Mouse (Mus musculus) testis, adult 2 months (tissue): Measurements from ENCODE around the gene Nub1. TPM values are rescaled to one million over a fixed set of nuclear protein-coding genes. Genes with fewer than 3 reads are reported as not detected.

Experiments used
- H3K27ac ChIP-seq: fragments of 200-500 bp; 2 replicates; pipeline ENCODE4 v1.5.1; 2012; ENCODE audit warnings: low read depth, low read length; ENCODE audit not compliant: control insufficient read depth, insufficient read depth
- H3K27me3 ChIP-seq: fragments of 200-500 bp; 2 replicates; pipeline ENCODE4 v1.6.1; 2012; ENCODE audit warnings: mild to moderate bottlenecking, low read length, moderate library complexity; ENCODE audit not compliant: control insufficient read depth, insufficient read depth
- H3K36me3 ChIP-seq: fragments of 200-500 bp; 2 replicates; pipeline ENCODE4 v1.6.1; 2012; ENCODE audit warnings: mild to moderate bottlenecking, low read length; ENCODE audit not compliant: control insufficient read depth, insufficient read depth
- H3K4me1 ChIP-seq: fragments of 200-500 bp; 2 replicates; pipeline ENCODE4 v1.6.1; 2012; ENCODE audit warnings: low read length; ENCODE audit not compliant: control insufficient read depth, insufficient read depth
- H3K4me3 ChIP-seq: fragments of 200-500 bp; 2 replicates; pipeline ENCODE4 v1.5.1; 2012; ENCODE audit warnings: low read depth, mild to moderate bottlenecking, low read length, moderate library complexity, mixed read lengths; ENCODE audit not compliant: control insufficient read depth
- CTCF ChIP-seq: fragments of 200-500 bp; IDR thresholded peaks from 2 replicates; pipeline ENCODE4 v1.5.1; 2012; ENCODE audit warnings: low read depth, mild to moderate bottlenecking, inconsistent platforms, low read length, moderate library complexity; ENCODE audit not compliant: control insufficient read depth, insufficient read depth, insufficient replicate concordance
- POLR2A ChIP-seq: fragments of 200-500 bp; IDR thresholded peaks from 2 replicates; pipeline ENCODE4 v1.6.1; 2012; ENCODE audit warnings: low read depth, mild to moderate bottlenecking, inconsistent platforms, low read length, moderate library complexity; ENCODE audit not compliant: control insufficient read depth
- polyA plus RNA-seq: library from polyadenylated mRNA; depleted of rRNA; stranded (reverse); fragments of >200 nt; gene quantifications from 2 replicates; pipeline ENCODE4 v1.2.3, GENCODE M21; 2012; rRNA removed

Gene Nub1
- polyA plus RNA-seq, 1 experiment = 46.5 TPM

DNA sequence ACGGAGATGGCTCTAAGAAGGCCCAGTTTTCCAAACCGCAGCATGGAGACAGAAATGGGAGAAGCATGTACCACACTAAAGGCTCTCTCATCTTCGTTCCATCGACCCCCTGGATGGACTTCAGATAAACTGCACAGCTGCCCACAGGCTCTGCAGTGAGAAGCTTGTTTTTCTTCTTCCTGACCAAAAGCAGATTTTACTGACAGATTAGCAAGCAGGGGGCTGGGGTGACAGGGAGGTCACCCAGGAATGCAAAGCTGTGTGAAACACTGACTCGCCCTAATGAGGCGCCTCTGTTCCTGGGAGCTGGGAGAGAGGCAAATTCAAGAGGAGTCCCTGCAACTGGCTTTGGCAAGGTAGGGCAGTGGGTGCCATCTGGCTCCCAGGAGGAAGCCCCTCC lies 62.2 kb downstream of the Nub1 start:
- no peak for TF ChIP-seq CTCF
- TF ChIP-seq POLR2A = no peak
- Histone ChIP-seq H3K27me3 (no peaks in the 10 kb centered on the region), H3K4me3 (no peak overlapping the region), H3K4me1 (peaks cover 9% of the 10 kb centered on the region), H3K27ac (no peak overlapping the region), H3K36me3 (no peaks in the 10 kb centered on the region)

DNA sequence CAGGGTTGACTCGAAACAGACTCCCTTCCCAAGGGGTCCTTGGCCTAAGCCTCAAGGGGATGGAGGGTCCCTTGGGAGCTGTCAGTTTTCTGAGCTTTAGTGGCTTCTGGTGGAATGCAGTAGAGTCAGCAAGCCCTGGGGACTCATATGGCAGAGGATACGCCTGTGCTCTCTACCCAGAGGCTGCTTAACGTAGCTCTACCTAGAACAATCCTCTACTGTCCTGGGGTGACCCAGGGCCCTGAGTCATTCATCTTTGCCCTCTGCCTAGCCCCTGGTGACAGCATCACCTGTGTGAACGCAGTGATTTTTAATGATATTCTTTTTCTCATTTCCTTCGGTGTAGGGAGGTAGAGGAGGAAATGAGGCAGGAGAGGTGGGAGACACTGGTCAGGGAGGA lies 64.4 kb downstream of the Nub1 start:
- TF ChIP-seq CTCF (no peak), POLR2A (no peak)
- H3K36me3 ChIP-seq = no peaks in the 10 kb centered on the region
- no peak overlapping the region for H3K27ac ChIP-seq
- no peak overlapping the region for H3K4me3 ChIP-seq
- H3K27me3 ChIP-seq = no peaks in the 10 kb centered on the region
- peaks cover 9% of the 10 kb centered on the region for H3K4me1 ChIP-seq

DNA sequence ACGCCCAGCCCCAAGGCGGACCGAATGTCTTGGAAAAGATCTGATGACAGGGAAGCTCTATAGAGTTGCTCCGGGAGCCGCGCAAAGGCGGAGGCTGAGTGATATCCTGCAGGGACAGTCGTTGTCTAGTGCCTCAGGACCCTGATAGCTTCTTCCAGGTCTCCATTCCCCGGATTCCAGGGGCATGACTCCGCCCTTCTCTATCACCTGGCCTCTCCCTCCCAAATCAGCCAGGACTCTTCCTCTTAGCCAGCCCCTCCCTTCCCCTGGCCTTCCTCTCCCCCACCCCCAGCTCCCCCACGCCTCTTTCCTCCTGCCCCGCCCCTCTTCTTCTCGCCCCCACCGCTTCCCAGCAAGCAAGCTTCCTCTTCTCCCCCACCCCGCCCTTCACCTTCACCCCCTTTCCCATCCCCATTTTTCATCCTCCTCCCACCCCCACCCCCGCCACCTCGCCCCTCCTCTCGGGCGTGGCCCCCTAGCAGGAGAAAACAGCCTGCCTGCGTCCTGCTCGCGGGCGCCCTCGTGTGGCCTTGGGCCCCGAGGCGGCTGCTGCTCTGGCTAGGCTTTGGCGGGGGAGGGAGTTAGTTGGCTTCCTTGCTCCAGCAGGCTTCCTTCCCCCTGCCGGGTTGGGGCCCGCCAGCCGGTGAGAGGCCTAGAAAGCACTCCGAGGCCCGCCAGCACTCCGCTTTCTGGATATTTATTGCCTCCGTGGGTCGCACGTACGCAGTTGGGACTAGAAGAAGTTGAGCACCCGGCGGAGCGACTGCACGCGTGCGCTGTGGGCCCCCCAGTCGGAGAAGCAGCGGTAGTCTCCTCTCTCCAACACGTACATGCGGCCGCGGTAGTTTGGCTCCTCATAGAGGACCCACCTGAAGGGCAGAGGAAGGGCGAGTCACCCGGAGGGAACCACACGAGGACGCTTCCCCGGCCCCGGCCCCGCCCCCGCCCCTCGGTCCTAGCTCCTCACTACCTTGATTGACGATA lies 65.3 kb downstream of the Nub1 start:
- Histone ChIP-seq H3K4me3 (peak overlapping the region; percentile 88), H3K27me3 (no peaks in the 10 kb centered on the region), H3K27ac (peak overlapping the region; percentile 75), H3K36me3 (no peaks in the 10 kb centered on the region), H3K4me1 (peaks cover 9% of the 10 kb centered on the region)
- peak; percentile 78 for TF ChIP-seq CTCF
- peak; percentile 15; the same call in 1 of the 2 replicates for TF ChIP-seq POLR2A

DNA sequence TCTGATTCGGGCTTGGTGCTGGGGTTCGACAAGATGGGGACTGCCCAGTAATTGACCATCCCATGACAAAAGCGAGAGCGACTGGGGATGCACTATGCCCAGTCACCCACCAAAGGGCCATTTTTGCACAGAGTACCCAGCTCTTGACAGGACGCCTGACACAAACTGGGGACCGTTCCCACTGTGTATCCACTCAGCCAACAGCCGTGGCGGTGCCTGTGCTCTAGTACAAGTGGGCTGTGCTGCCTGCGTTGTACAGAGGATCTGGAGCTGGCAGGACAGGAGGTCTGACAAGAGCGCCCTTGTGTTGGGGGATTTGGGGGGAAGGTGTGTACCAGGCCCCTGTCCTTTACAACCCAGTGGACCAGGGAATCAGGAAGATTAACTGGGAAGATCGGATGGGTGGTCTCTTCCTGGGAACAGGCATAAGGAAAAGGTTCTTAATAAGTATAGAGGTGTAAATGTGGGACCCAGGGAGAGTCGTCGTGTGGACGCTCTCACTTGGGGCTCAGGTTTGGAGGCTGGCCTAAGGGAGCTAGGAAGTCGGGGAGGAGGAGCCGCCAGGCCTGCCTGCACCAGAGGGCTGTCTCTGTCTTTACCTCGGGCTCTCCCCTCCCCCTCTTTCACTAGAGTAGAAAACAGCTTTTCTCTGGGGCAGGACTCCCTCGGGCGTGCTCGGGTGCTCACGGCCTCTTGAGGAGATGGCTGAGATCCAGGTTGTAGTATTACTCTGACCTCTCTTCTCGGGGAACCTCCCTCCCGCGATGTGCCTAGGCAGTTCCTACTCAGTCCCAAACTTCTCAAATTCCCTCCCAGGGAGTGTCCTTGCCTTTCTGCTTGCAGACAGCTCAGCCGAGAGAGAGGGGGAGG lies 66.2 kb downstream of the Nub1 start:
- no peaks in the 10 kb centered on the region for H3K36me3 ChIP-seq
- no peaks in the 10 kb centered on the region for H3K27me3 ChIP-seq
- TF ChIP-seq POLR2A = no peak
- TF ChIP-seq CTCF = no peak
- peak overlapping the region; percentile 15 for H3K27ac ChIP-seq
- peaks cover 9% of the 10 kb centered on the region for H3K4me1 ChIP-seq
- peak overlapping the region; percentile 88 for H3K4me3 ChIP-seq

DNA sequence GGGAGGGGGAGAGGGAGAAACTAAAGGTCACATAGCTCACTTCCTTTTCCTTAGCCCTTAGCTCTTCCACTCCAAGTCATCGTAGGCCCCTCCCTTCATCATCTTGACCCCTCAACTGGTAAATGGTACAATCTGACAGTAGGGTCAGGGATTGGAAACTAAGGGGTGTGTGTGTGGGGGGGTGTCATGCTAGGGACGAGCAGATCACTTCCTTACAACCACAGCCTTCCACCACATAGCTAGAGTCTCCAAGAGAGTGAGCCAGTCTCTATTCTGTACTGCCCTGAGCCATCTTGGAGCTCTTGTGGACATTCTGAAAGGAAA lies 66.8 kb downstream of the Nub1 start:
- Histone ChIP-seq H3K4me3 (no peak overlapping the region), H3K27me3 (no peaks in the 10 kb centered on the region), H3K36me3 (no peaks in the 10 kb centered on the region), H3K27ac (no peak overlapping the region), H3K4me1 (peaks cover 9% of the 10 kb centered on the region)
- TF ChIP-seq POLR2A (no peak), CTCF (no peak)

DNA sequence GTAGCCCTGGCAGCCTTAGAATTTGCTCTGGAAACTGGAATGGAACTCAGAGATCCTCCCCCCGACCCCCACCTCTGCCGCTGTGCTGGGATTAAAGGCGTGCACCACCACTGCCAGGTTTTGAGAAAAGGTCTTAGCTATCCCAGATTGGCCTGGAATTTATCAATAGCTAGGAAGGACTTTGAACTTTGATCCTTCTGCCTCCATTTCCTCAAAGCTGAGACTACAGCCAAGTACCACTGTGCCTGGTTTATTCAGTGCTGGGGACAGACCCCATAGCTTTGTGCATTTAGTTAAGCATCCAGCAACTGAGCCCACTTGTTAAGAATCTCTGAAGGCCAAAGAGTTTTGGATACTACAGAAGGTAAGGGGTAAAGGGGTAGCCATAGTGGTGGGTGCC lies 71.6 kb downstream of the Nub1 start:
- TF ChIP-seq POLR2A (no peak), CTCF (no peak)
- Histone ChIP-seq H3K27me3 (no peaks in the 10 kb centered on the region), H3K4me3 (no peak overlapping the region), H3K4me1 (peaks cover 7% of the 10 kb centered on the region), H3K27ac (no peak overlapping the region), H3K36me3 (no peaks in the 10 kb centered on the region)

DNA sequence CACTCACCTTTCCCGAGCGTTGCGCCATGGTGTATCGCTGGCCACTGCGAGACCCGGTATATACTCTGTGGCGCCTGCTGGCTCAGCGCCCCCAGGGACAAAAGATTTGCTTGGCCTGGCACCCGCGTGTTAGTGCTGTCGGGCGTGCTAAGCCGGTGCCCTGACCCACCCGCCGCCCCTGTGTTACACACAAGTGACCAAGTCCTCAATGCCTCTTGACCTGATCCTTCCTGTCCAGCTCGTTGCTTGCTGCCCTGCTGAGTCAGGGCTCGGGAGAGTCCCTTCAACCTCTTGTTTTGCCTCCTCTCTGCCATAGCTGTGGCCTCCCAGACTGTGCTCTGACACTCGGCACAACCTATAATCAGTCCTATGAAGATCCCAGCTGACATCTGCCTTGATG lies 72.5 kb downstream of the Nub1 start, which contains the start of gene Crygn:
TSS of gene Crygn (minus strand) at position 193 of the 400 bp plus-strand sequence.
- no peak within 1 kb of the TSS for H3K4me3 ChIP-seq
- H3K27ac ChIP-seq = no peak within 1 kb of the TSS
- peaks cover 2% of the 10 kb centered on the region; the same call in 1 of the 2 replicates for H3K4me1 ChIP-seq
- H3K27me3 ChIP-seq = no peaks in the 10 kb centered on the region
- H3K36me3 ChIP-seq = no peaks in the 10 kb centered on the region
- TF ChIP-seq CTCF (no peak), POLR2A (no peak)

Other genes starting within 250 kb of the Nub1 start
- gene Fastk, start 240.2 kb upstream of the Nub1 start, polyA plus RNA-seq = 243 and 247 TPM in 2 replicates
- 5.7 and 6.2 TPM in 2 replicates for gene Tmub1, start 237.7 kb upstream of the Nub1 start, polyA plus RNA-seq
- gene Agap3, start 233.4 kb upstream of the Nub1 start, polyA plus RNA-seq = 29.5 and 31.0 TPM in 2 replicates
- gene Gbx1, start 158.3 kb upstream of the Nub1 start, polyA plus RNA-seq = 0.11 and 0.16 TPM in 2 replicates
- 0.46 and 0.52 TPM in 2 replicates for gene Asb10, start 144.6 kb upstream of the Nub1 start, polyA plus RNA-seq
- gene 4931409K22Rik, start 128.7 kb upstream of the Nub1 start, polyA plus RNA-seq = 108 and 117 TPM in 2 replicates
- 184 and 194 TPM in 2 replicates for gene Abcf2, start 108.1 kb upstream of the Nub1 start, polyA plus RNA-seq
- 9.1 and 12.4 TPM in 2 replicates for gene Chpf2, start 98.8 kb upstream of the Nub1 start, polyA plus RNA-seq
- 5.0 and 16.5 TPM in 2 replicates for gene Smarcd3, start 61.1 kb upstream of the Nub1 start, polyA plus RNA-seq
- gene Wdr86, start 45.2 kb downstream of the Nub1 start, polyA plus RNA-seq = 0.78 and 1.0 TPM in 2 replicates
- gene Crygn, start 72.5 kb downstream of the Nub1 start, polyA plus RNA-seq = not detected in 2 replicates
- 10.1 and 10.8 TPM in 2 replicates for gene Rheb, start 157.1 kb downstream of the Nub1 start, polyA plus RNA-seq